Mouse (Mus musculus) olfactory bulb, adult 2 months (tissue): Measurements from ENCODE around the gene Immp2l.

Experiments
- CTCF ChIP-seq: fragments of 200-500 bp; IDR thresholded peaks from 2 replicates; pipeline ENCODE4 v1.5.1; 2012; ENCODE audit warnings: low read depth, mild to moderate bottlenecking, low read length, moderate library complexity; ENCODE audit not compliant: insufficient read depth
- POLR2A ChIP-seq: fragments of 200-500 bp; IDR thresholded peaks from 2 replicates; pipeline ENCODE4 v1.6.1; 2012; ENCODE audit warnings: mild to moderate bottlenecking, low read depth, low read length, moderate library complexity; ENCODE audit not compliant: insufficient read depth

DNA sequence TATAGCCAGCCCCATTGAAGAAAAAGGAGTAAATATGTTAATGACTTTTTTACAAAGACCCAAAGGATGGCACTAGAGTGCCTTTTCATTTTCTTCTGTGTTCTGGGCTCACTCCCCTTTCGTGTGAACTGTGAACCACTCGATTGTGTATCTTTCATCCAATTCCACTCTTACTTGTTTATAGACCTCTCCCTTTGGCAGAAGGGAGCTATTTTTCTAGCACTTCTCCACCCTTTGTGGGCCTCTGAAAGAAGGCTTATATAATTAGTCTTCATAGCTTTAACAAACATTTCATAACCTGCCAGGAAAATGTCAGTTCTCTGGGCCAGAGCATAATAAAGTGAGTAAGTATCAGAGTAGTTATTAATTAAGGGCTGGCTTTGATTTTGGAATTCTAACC, 327.4 kb downstream of the Immp2l start:
- TF ChIP-seq CTCF (no peak), POLR2A (no peak)
